Mouse (Mus musculus): ENCODE measurements around the gene Zscan25. TPM values are rescaled to one million over a fixed set of nuclear protein-coding genes. Genes with fewer than 3 reads are reported as not detected.

The Zscan25 gene
- polyA plus RNA-seq, 1 experiment from 2014 or later, result 1.2 TPM

Other genes starting within 250 kb of the Zscan25 start
- gene Gm4871, start 247.7 kb upstream of the Zscan25 start, polyA plus RNA-seq (2014; fragmentation: Nextera tagmentation; extraction: Ambion mirVana), result not detected in 2 replicates
- not detected in 2 replicates for gene 1700018F24Rik, start 237.5 kb upstream of the Zscan25 start, polyA plus RNA-seq (2014; fragmentation: Nextera tagmentation; extraction: Ambion mirVana)
- 138 and 149 TPM in 2 replicates for gene Arpc1a, start 196.7 kb upstream of the Zscan25 start, polyA plus RNA-seq (2014; fragmentation: Nextera tagmentation; extraction: Ambion mirVana)
- not detected in 2 replicates for gene Kpna7, start 196.5 kb upstream of the Zscan25 start, polyA plus RNA-seq (2014; fragmentation: Nextera tagmentation; extraction: Ambion mirVana)
- gene Arpc1b, start 166.3 kb upstream of the Zscan25 start, polyA plus RNA-seq (2014; fragmentation: Nextera tagmentation; extraction: Ambion mirVana), result 115 and 163 TPM in 2 replicates
- gene Pdap1, start 140.3 kb upstream of the Zscan25 start, polyA plus RNA-seq (2014; fragmentation: Nextera tagmentation; extraction: Ambion mirVana), result 113 and 152 TPM in 2 replicates
- 205 and 251 TPM in 2 replicates for gene Bud31, start 140.1 kb upstream of the Zscan25 start, polyA plus RNA-seq (2014; fragmentation: Nextera tagmentation; extraction: Ambion mirVana)
- gene Ptcd1, start 113.4 kb upstream of the Zscan25 start, polyA plus RNA-seq (2014; fragmentation: Nextera tagmentation; extraction: Ambion mirVana), result 7.1 and 14.4 TPM in 2 replicates
- gene Cpsf4, start 113.3 kb upstream of the Zscan25 start, polyA plus RNA-seq (2014; fragmentation: Nextera tagmentation; extraction: Ambion mirVana), result 30.6 and 37.1 TPM in 2 replicates
- gene Atp5j2, start 88.4 kb upstream of the Zscan25 start, polyA plus RNA-seq (2014; fragmentation: Nextera tagmentation; extraction: Ambion mirVana), result 568 and 762 TPM in 2 replicates
- 7.8 and 10.2 TPM in 2 replicates for gene Zkscan14, start 78.6 kb upstream of the Zscan25 start, polyA plus RNA-seq (2014; fragmentation: Nextera tagmentation; extraction: Ambion mirVana)
- 9.6 and 13.6 TPM in 2 replicates for gene Zkscan5, start 75.9 kb upstream of the Zscan25 start, polyA plus RNA-seq (2014; fragmentation: Nextera tagmentation; extraction: Ambion mirVana)
- gene Zfp655, start 48.8 kb upstream of the Zscan25 start, polyA plus RNA-seq (2014; fragmentation: Nextera tagmentation; extraction: Ambion mirVana), result 29.0 and 41.7 TPM in 2 replicates
- not detected in 2 replicates for gene Cyp3a57, start 64.8 kb downstream of the Zscan25 start, polyA plus RNA-seq (2014; fragmentation: Nextera tagmentation; extraction: Ambion mirVana)
- gene Cyp3a16, start 189.2 kb downstream of the Zscan25 start, polyA plus RNA-seq (2014; fragmentation: Nextera tagmentation; extraction: Ambion mirVana), result not detected in 2 replicates

All from kidney, embryonic 14.5 days (tissue).